Mouse (Mus musculus) brain, embryonic 14.5 days (tissue): ENCODE measurements around the gene Zfp568.

Experiments used
- CTCF ChIP-seq: fragments of 200-500 bp; IDR thresholded peaks from 2 replicates; pipeline ENCODE4 v1.5.1; 2012; ENCODE audit warnings: inconsistent platforms, mild to moderate bottlenecking, moderate library complexity, borderline replicate concordance; ENCODE audit not compliant: insufficient read depth, insufficient read length; ENCODE audit errors: extremely low read depth
- POLR2A ChIP-seq: fragments of 200-500 bp; IDR thresholded peaks from 2 replicates; pipeline ENCODE4 v1.6.1; 2012; ENCODE audit warnings: mild to moderate bottlenecking, inconsistent platforms, borderline replicate concordance; ENCODE audit not compliant: poor library complexity, insufficient read depth, insufficient read length, severe bottlenecking; ENCODE audit errors: extremely low read depth

GRCm38 (mm10) chr7:29958125-29958724 lies 25.5 kb upstream of the Zfp568 start:
- TF ChIP-seq CTCF (no peak), POLR2A (no peak)
